Mouse (Mus musculus) MEL (cell line): ENCODE data around the gene Top2a.

ENCODE experiments used
- CTCF ChIP-seq, 3 experiments: IDR thresholded peaks in 2 of 3; conservative IDR thresholded peaks in 1 of 3; 2 replicates each; pipeline ENCODE4 v1.5.1; 2011 to 2012; ENCODE audit warnings: low read length in 3 of 3, low read depth in 2 of 3, mild to moderate bottlenecking in 2 of 3, improper control_type of control experiment in 1 of 3, inconsistent platforms in 1 of 3, mixed read lengths in 1 of 3, moderate library complexity in 1 of 3; ENCODE audit not compliant: control insufficient read depth in 1 of 3, insufficient read depth in 1 of 3, poor library complexity in 1 of 3, severe bottlenecking in 1 of 3
- ELF1 ChIP-seq: IDR thresholded peaks from 2 replicates; pipeline ENCODE4 v1.6.1; 2014; ENCODE audit warnings: low read depth, mild to moderate bottlenecking, inconsistent platforms, low read length, improper control_type of control experiment, moderate library complexity
- EP300 ChIP-seq, 2 experiments: IDR thresholded peaks; 2 replicates each; pipeline ENCODE4 v1.6.1; 2011; ENCODE audit warnings: improper control_type of control experiment in 2 of 2, low read length in 2 of 2, low read depth in 1 of 2, mild to moderate bottlenecking in 1 of 2
- ETS1 ChIP-seq: IDR thresholded peaks from 2 replicates; pipeline ENCODE4 v1.6.1; 2012; ENCODE audit warnings: low read depth, mild to moderate bottlenecking, inconsistent platforms, low read length, improper control_type of control experiment, moderate library complexity
- GABPA ChIP-seq: IDR thresholded peaks from 2 replicates; pipeline ENCODE4 v1.6.1; 2012; ENCODE audit warnings: low read depth, mild to moderate bottlenecking, inconsistent platforms, low read length, improper control_type of control experiment, moderate library complexity
- JUND ChIP-seq: IDR thresholded peaks from 2 replicates; pipeline ENCODE4 v1.6.1; 2011; ENCODE audit warnings: low read depth, mild to moderate bottlenecking, improper control_type of control experiment, low read length
- KAT2A ChIP-seq: conservative IDR thresholded peaks from 2 replicates; pipeline ENCODE4 v1.6.1; 2012; ENCODE audit warnings: low read depth, low read length, improper control_type of control experiment, inconsistent platforms
- MAX ChIP-seq: IDR thresholded peaks from 2 replicates; pipeline ENCODE4 v1.6.1; 2011; ENCODE audit warnings: low read length, improper control_type of control experiment
- POLR2AphosphoS2 ChIP-seq: IDR thresholded peaks from 2 replicates; pipeline ENCODE4 v1.6.1; 2011; ENCODE audit warnings: low read length, improper control_type of control experiment
- RAD21 ChIP-seq: IDR thresholded peaks from 2 replicates; pipeline ENCODE4 v1.6.1; 2011; ENCODE audit warnings: mild to moderate bottlenecking, low read depth, low read length, improper control_type of control experiment
- USF1 ChIP-seq: IDR thresholded peaks from 2 replicates; pipeline ENCODE4 v1.6.1; 2014; ENCODE audit warnings: low read depth, mild to moderate bottlenecking, inconsistent platforms, low read length, improper control_type of control experiment, moderate library complexity
- USF2 ChIP-seq, 2 experiments: IDR thresholded peaks; 2 replicates each; pipeline ENCODE4 v1.6.1; 2011 to 2012; ENCODE audit warnings: improper control_type of control experiment in 2 of 2, low read length in 2 of 2, borderline replicate concordance in 1 of 2, inconsistent platforms in 1 of 2, low read depth in 1 of 2, mild to moderate bottlenecking in 1 of 2; ENCODE audit not compliant: insufficient read depth in 1 of 2
- ZC3H11A ChIP-seq: IDR thresholded peaks from 2 replicates; pipeline ENCODE4 v1.6.1; 2012; ENCODE audit warnings: low read depth, mild to moderate bottlenecking, inconsistent platforms, low read length, improper control_type of control experiment

DNA sequence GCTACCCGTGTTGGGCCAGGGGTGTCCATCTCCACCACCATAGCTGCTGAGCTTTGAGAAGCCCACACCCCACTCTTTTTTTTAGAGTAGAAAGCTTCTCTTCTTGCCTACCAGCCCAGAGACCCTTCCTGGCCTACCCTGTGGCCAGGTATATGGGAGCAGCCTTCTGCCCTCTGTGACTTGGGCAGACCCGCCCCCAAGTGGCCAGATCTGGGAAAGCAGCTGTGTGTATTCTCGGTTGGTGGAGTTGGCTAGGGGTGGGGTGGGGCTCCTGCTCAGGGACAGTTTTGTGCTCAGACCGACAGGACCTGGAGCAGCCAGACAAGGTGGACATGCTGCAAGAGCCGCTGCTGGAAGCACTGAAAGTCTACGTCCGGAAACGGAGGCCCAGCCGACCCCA is 51.8 kb downstream of the Top2a start:
- TF ChIP-seq MAX (no peak), CTCF (IDR thresholded peaks at IDR 0.05 in 2 of 3, conservative IDR thresholded peaks at IDR 0.05 in 1 of 3; ENCODE audit: control insufficient read depth in 1 of 3, insufficient read depth in 1 of 3, low read depth in 2 of 3, low read length in 3 of 3, poor library complexity in 1 of 3, severe bottlenecking in 1 of 3) (peak; percentile 65 to 99 (median 99)), ELF1 (no peak), USF1 (no peak), EP300 (IDR thresholded peaks at IDR 0.05; ENCODE audit: low read depth in 1 of 2, low read length in 2 of 2) (no peak), RAD21 (peak; percentile 98), GABPA (no peak), JUND (no peak), ZC3H11A (peak; percentile 98), POLR2AphosphoS2 (no peak), ETS1 (no peak), USF2 (IDR thresholded peaks at IDR 0.05; ENCODE audit: borderline replicate concordance in 1 of 2, insufficient read depth in 1 of 2, low read depth in 1 of 2, low read length in 2 of 2) (no peak), KAT2A (no peak)
